Mouse (Mus musculus): ENCODE measurements around the gene Kcnn3.

Kcnn3 gene

GRCm38 (mm10) chr3:89617360-89617759 lies 97.4 kb downstream of the Kcnn3 start:
- no peak for DNase-seq

GRCm38 (mm10) chr3:89622825-89623224 lies 102.9 kb downstream of the Kcnn3 start:
- DNase-seq = no peak

- no peak for DNase-seq
Observed at GRCm38 (mm10) chr3:89623531-89623930, 103.6 kb downstream of the Kcnn3 start.

GRCm38 (mm10) chr3:89624001-89624400 lies 104.0 kb downstream of the Kcnn3 start:
- no peak for DNase-seq

- no peak for DNase-seq
Observed at GRCm38 (mm10) chr3:89624814-89625445, 105.0 kb downstream of the Kcnn3 start.

- DNase-seq = no peak
Observed at GRCm38 (mm10) chr3:89626556-89626955, 106.6 kb downstream of the Kcnn3 start.

GRCm38 (mm10) chr3:89629811-89630210 lies 109.8 kb downstream of the Kcnn3 start:
- no peak for DNase-seq

GRCm38 (mm10) chr3:89631750-89632149 lies 111.8 kb downstream of the Kcnn3 start:
- DNase-seq = no peak

- DNase-seq = no peak
Observed at GRCm38 (mm10) chr3:89633531-89633930, 113.6 kb downstream of the Kcnn3 start.

- no peak for DNase-seq
Observed at GRCm38 (mm10) chr3:89633941-89634340, 114.0 kb downstream of the Kcnn3 start.

- no peak for DNase-seq
Observed at GRCm38 (mm10) chr3:89640804-89641203, 120.8 kb downstream of the Kcnn3 start.

GRCm38 (mm10) chr3:89643391-89643790 lies 123.4 kb downstream of the Kcnn3 start:
- no peak for DNase-seq

- DNase-seq = no peak
Observed at GRCm38 (mm10) chr3:89646813-89647255, 126.9 kb downstream of the Kcnn3 start.

- DNase-seq = no peak
Observed at GRCm38 (mm10) chr3:89647268-89647874, 127.4 kb downstream of the Kcnn3 start.

- no peak for DNase-seq
Observed at GRCm38 (mm10) chr3:89649890-89650289, 129.9 kb downstream of the Kcnn3 start.

GRCm38 (mm10) chr3:89653231-89653954 lies 133.4 kb downstream of the Kcnn3 start:
- DNase-seq = no peak

- no peak for DNase-seq
Observed at GRCm38 (mm10) chr3:89657092-89657491, 137.1 kb downstream of the Kcnn3 start.

- DNase-seq = no peak
Observed at GRCm38 (mm10) chr3:89658457-89658856, 138.5 kb downstream of the Kcnn3 start.

GRCm38 (mm10) chr3:89659938-89660620 lies 140.1 kb downstream of the Kcnn3 start:
- DNase-seq = no peak

- DNase-seq = no peak
Observed at GRCm38 (mm10) chr3:89664808-89665207, 144.8 kb downstream of the Kcnn3 start.

- DNase-seq = no peak
Observed at GRCm38 (mm10) chr3:89667131-89667530, 147.2 kb downstream of the Kcnn3 start.

GRCm38 (mm10) chr3:89671334-89671733 lies 151.4 kb downstream of the Kcnn3 start:
- no peak for DNase-seq

- peak; percentile 51 for DNase-seq
Observed at GRCm38 (mm10) chr3:89672573-89673317, 152.8 kb downstream of the Kcnn3 start.

All from thymus, postnatal 14 days (tissue).